26 mouse cellular contexts compared by ENCODE assay signal in genomic region chr12:106210959-106211358, GRCm38 (mm10).
DNase-seq lines count a peak whose midpoint lies in the region; ATAC-seq and TF ChIP-seq lines count a peak whose summit lies in the region.
"Had no signal": no experiment of that assay in that cellular context is flagged by ENCODE, and none has a peak within 500 bp of the region (broad histone marks: within the 10 kb centered on the region; RNA-seq: fewer than 3 reads in every experiment).

No protein-coding gene starts in this region.

- H3K36me3 ChIP-seq in midbrain, embryonic 14.5 days (ENCODE audit: control insufficient read depth, insufficient read depth, low read length) = no peaks in the 10 kb centered on the region
- H3K36me3 ChIP-seq in midbrain, postnatal 0 days (ENCODE audit: insufficient read depth, low read length) = no peaks in the 10 kb centered on the region
- H3K36me3 ChIP-seq: embryonic facial prominence, embryonic 10.5 days; embryonic facial prominence, embryonic 12.5 days; forebrain, embryonic 15.5 days; G1E had no signal

- no peak overlapping the region for H3K4me3 ChIP-seq in midbrain, embryonic 14.5 days (replicated peaks; ENCODE audit: low read depth, low read length)
- no peak overlapping the region for H3K4me3 ChIP-seq in midbrain, postnatal 0 days (ENCODE audit: low read depth, low read length)
- H3K4me3 ChIP-seq: embryonic facial prominence, embryonic 10.5 days; embryonic facial prominence, embryonic 12.5 days; forebrain, embryonic 13.5 days; forebrain, embryonic 15.5 days had no signal

- TF ChIP-seq CTCF in midbrain, postnatal 0 days (IDR thresholded peaks at IDR 0.05) = no peak

- peak; percentile 62 for ATAC-seq in frontal cortex, adult (ENCODE audit: low TSS enrichment)
- ATAC-seq in midbrain, embryonic 14.5 days (ENCODE audit: low FRiP score, low TSS enrichment) = no peak
- ATAC-seq in midbrain, postnatal 0 days (ENCODE audit: low FRiP score) = no peak
- ATAC-seq: activated CD4-positive, CD25-positive, alpha-beta regulatory T cell, adult 4 months; CD4-positive, CD25-positive, alpha-beta regulatory T cell, adult 4 months; forebrain, embryonic 13.5 days; forebrain, embryonic 15.5 days; Patski had no signal

- H3K9ac ChIP-seq in midbrain, embryonic 14.5 days (replicated peaks; ENCODE audit: low read length) = no peak overlapping the region
- no peak overlapping the region for H3K9ac ChIP-seq in midbrain, postnatal 0 days (replicated peaks; ENCODE audit: low read length, poor library complexity, severe bottlenecking)
- H3K9ac ChIP-seq: embryonic facial prominence, embryonic 12.5 days; forebrain, embryonic 13.5 days; forebrain, embryonic 15.5 days had no signal

- no peak overlapping the region for H3K27ac ChIP-seq in midbrain, embryonic 14.5 days (replicated peaks; ENCODE audit: low read depth, low read length)
- no peak overlapping the region for H3K27ac ChIP-seq in midbrain, postnatal 0 days (ENCODE audit: low read depth, low read length)
- H3K27ac ChIP-seq: embryonic facial prominence, embryonic 10.5 days; embryonic facial prominence, embryonic 12.5 days; forebrain, embryonic 13.5 days; forebrain, embryonic 15.5 days had no signal

- no peaks in the 10 kb centered on the region for H3K27me3 ChIP-seq in midbrain, embryonic 14.5 days (ENCODE audit: control insufficient read depth, insufficient read depth, low read length)
- no peaks in the 10 kb centered on the region for H3K27me3 ChIP-seq in midbrain, postnatal 0 days (ENCODE audit: insufficient read depth, low read length)
- H3K27me3 ChIP-seq: CH12.LX; embryonic facial prominence, embryonic 12.5 days; forebrain, embryonic 13.5 days; forebrain, embryonic 15.5 days; Patski had no signal

- DNase-seq in frontal cortex, postnatal 36 days (ENCODE audit: low spot score in 2 of 2) = no peak
- peak; percentile 21 for DNase-seq in left cerebral cortex, adult 11 months (ENCODE audit: low spot score)
- DNase-seq in left cerebral cortex, postnatal 10 days (ENCODE audit: extremely low spot score in 1 of 2, low spot score in 2 of 2) = no peak
- DNase-seq in midbrain, embryonic 14.5 days = peak; percentile 24
- DNase-seq in midbrain, postnatal 0 days (ENCODE audit: low spot score) = no peak
- DNase-seq in brain, adult 2 months (ENCODE audit: low read depth, low spot score) = peak; percentile 65
- DNase-seq in ovary, postnatal 10 days (ENCODE audit: low spot score) = no peak
- DNase-seq: adrenal gland, adult 8-10 months; adrenal gland, postnatal 14 days; adrenal gland, postnatal 36 days; B cell, adult 2 months; cerebellum, adult 11-12 months; cerebellum, adult 2 months; cerebellum, adult 9-10 months; cerebellum, postnatal 10 days; cerebellum, postnatal 25 days had no signal

- intact Hi-C loops in left cerebral cortex, postnatal 10 days (cut with DNase I) = no loop called here

- H3K9me3 ChIP-seq in midbrain, embryonic 14.5 days (ENCODE audit: control insufficient read depth, low read length) = no peaks in the 10 kb centered on the region
- H3K9me3 ChIP-seq in midbrain, postnatal 0 days (ENCODE audit: low read length) = no peaks in the 10 kb centered on the region
- H3K9me3 ChIP-seq: embryonic facial prominence, embryonic 10.5 days; embryonic facial prominence, embryonic 12.5 days; forebrain, embryonic 13.5 days; forebrain, embryonic 15.5 days had no signal

- no peak overlapping the region for H3K4me2 ChIP-seq in midbrain, embryonic 14.5 days (ENCODE audit: low read length)
- H3K4me2 ChIP-seq in midbrain, postnatal 0 days (ENCODE audit: low read depth, low read length, poor library complexity, severe bottlenecking) = no peak overlapping the region
- H3K4me2 ChIP-seq: embryonic facial prominence, embryonic 12.5 days; forebrain, embryonic 13.5 days; forebrain, embryonic 15.5 days had no signal

- WGBS in midbrain, embryonic 14.5 days = 77% methylated on average over 6 of the region's 6 CpGs
- 63% methylated on average over 6 of the region's 6 CpGs for WGBS in midbrain, postnatal 0 days

- H3K4me1 ChIP-seq in midbrain, embryonic 14.5 days (ENCODE audit: control insufficient read depth, insufficient read depth, low read length) = no peaks in the 10 kb centered on the region
- H3K4me1 ChIP-seq in midbrain, postnatal 0 days (ENCODE audit: insufficient read depth, low read length) = no peaks in the 10 kb centered on the region
- H3K4me1 ChIP-seq: embryonic facial prominence, embryonic 12.5 days; forebrain, embryonic 13.5 days; forebrain, embryonic 15.5 days had no signal

Comparison
In these comparisons a context has a peak if more than half of its experiments do, and no peak if none do; other contexts are left out.
1. DNase-seq: peak in left cerebral cortex, adult 11 months (single experiment), midbrain, embryonic 14.5 days (single experiment) and brain, adult 2 months (single experiment); none in frontal cortex, postnatal 36 days (0 of 2), left cerebral cortex, postnatal 10 days (0 of 2), midbrain, postnatal 0 days (single experiment) and ovary, postnatal 10 days (single experiment).